Mouse (Mus musculus) E14TG2a.4 (cell line): Measurements from ENCODE around the gene Dcaf6.

Experiments used
- H3K27me3 ChIP-seq: 2 replicates; pipeline ENCODE4 v1.6.1; 2014; ENCODE audit warnings: low read length, control low read depth; ENCODE audit not compliant: insufficient read depth
- H3K36me3 ChIP-seq: 2 replicates; pipeline ENCODE4 v1.6.1; 2014; ENCODE audit warnings: low read length, control low read depth; ENCODE audit not compliant: insufficient read depth
- H3K4me1 ChIP-seq: replicated peaks from 2 replicates; pipeline ENCODE4 v1.6.1; 2014; ENCODE audit warnings: low read depth, low read length, control low read depth
- H3K4me3 ChIP-seq: replicated peaks from 2 replicates; pipeline ENCODE4 v1.5.1; 2014; ENCODE audit warnings: mild to moderate bottlenecking, low read length
- H3K9me3 ChIP-seq: 2 replicates; pipeline ENCODE4 v1.6.1; 2014; ENCODE audit warnings: low read length, control low read depth
- CTCF ChIP-seq: conservative IDR thresholded peaks from 2 replicates; pipeline ENCODE4 v1.5.1; 2014; ENCODE audit warnings: low read length
- NANOG ChIP-seq: IDR thresholded peaks from 2 replicates; pipeline ENCODE4 v1.6.1; 2014; ENCODE audit warnings: borderline replicate concordance, low read length, mixed read lengths
- POU5F1 ChIP-seq: IDR thresholded peaks from 2 replicates; pipeline ENCODE4 v1.6.1; 2014; ENCODE audit warnings: low read length, borderline replicate concordance

Gene Dcaf6

DNA sequence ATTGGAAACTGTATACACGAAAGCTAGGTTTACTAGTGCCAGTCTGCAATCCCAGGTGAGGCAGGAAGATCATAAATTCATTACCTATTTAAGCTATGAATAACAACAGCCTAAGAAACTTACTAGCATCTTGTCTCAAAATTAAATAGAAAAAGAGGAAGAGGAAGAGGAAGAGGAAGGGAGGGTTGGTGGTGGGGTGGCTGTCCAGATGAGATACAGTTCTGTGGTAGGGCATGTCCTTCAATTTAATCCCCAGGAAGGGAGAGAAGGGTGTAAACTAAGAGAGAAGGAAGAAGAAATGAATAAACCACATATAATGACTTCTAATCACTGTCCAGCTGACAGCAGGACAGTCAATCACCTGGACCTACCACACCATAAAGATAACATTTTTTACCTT is 67.2 kb downstream of the Dcaf6 start:
- no peaks in the 10 kb centered on the region for H3K27me3 ChIP-seq

DNA sequence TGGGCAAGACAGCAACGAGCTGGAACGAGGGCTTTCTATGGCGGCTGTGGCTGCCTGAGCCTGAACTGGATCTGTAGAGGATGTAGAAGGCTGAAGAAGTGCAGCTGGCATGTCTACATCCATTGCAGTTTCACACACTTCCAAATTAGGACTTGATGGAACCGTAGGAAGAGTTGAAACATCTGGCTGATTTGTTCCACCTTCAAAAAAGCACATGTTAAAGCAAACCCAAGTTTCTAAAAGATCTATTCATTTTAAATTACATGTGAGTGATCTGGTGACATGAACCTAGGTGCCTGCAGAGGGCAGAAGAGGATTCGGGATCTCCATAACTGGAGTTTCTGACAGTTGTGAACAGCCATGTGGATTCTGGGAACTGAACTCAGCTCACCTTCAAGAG is 71.6 kb downstream of the Dcaf6 start:
- Histone ChIP-seq H3K4me1 (no peaks in the 10 kb centered on the region), H3K27me3 (no peaks in the 10 kb centered on the region), H3K36me3 (peaks cover 6% of the 10 kb centered on the region; the same call in 1 of the 2 replicates), H3K4me3 (no peak overlapping the region), H3K9me3 (no peaks in the 10 kb centered on the region)
- TF ChIP-seq POU5F1 (no peak), NANOG (no peak), CTCF (no peak)

More for the DNA sequence above, 67.2 kb downstream of the Dcaf6 start:
- Histone ChIP-seq H3K4me1 (peaks cover 6% of the 10 kb centered on the region; the same call in 1 of the 2 replicates), H3K36me3 (peaks cover 3% of the 10 kb centered on the region; the same call in 1 of the 2 replicates), H3K9me3 (no peaks in the 10 kb centered on the region), H3K4me3 (no peak overlapping the region)
- TF ChIP-seq CTCF (no peak), POU5F1 (no peak), NANOG (no peak)

DNA sequence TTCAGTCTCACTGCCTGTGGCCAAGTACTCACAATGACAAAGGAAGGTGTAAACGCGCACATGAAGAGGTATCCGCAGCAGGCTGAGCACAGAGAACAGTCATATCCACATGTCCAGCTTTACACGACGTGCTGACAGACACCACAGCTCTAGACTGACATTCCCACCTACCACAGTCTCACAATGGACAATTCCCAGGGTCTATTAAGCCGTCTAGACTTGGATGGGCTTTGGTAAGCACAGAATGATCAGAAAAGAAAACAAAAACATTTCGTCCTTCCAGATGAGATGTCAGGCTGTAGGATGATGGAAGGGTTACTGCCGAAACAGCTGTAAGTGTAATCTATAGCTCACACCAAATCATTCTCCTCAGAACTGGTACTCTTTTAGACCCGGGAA is 73.8 kb downstream of the Dcaf6 start:
- TF ChIP-seq POU5F1 (no peak), NANOG (no peak), CTCF (no peak)
- H3K9me3 ChIP-seq, result no peaks in the 10 kb centered on the region
- H3K4me1 ChIP-seq, result no peaks in the 10 kb centered on the region
- no peak overlapping the region for H3K4me3 ChIP-seq
- H3K36me3 ChIP-seq, result peaks cover 6% of the 10 kb centered on the region; the same call in 1 of the 2 replicates
- H3K27me3 ChIP-seq, result no peaks in the 10 kb centered on the region

DNA sequence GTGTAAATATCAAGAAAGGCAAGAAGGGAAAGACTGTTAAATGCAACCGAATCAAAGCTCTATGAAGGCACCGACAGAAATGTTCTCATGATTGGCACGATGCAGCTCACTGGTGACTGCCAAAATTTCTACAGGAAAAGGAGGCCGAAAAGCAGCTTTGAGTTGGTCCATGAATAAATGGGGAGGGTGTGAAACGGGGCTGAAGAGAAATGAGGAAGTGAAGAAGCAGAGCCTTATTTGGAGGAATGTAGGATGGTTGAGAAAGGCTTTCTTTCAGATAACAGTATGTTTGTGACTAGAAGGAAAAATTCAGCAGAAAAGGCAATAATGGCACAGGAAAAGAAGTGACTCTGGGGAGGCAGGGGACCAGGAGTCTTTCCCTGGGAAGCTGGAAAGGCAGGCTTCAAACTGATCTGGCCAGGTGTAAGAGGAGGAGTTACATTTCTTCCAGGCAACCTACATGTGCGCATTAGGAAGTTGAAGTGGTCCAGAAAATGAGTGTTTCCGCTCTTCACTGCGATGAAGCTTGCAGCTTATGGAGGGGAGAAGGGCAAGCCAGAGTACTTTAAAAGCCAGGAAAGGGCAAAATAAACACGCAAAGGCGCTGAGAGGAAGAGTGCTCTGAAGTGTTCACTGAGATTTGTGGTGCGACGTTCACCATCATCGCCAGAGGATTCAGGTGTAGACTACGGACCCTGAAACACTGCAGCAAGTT is 74.3 kb downstream of the Dcaf6 start:
- Histone ChIP-seq H3K4me3 (no peak overlapping the region), H3K9me3 (no peaks in the 10 kb centered on the region), H3K27me3 (no peaks in the 10 kb centered on the region), H3K36me3 (peaks cover 6% of the 10 kb centered on the region; the same call in 1 of the 2 replicates), H3K4me1 (no peaks in the 10 kb centered on the region)
- TF ChIP-seq POU5F1 (no peak), NANOG (no peak), CTCF (no peak)

DNA sequence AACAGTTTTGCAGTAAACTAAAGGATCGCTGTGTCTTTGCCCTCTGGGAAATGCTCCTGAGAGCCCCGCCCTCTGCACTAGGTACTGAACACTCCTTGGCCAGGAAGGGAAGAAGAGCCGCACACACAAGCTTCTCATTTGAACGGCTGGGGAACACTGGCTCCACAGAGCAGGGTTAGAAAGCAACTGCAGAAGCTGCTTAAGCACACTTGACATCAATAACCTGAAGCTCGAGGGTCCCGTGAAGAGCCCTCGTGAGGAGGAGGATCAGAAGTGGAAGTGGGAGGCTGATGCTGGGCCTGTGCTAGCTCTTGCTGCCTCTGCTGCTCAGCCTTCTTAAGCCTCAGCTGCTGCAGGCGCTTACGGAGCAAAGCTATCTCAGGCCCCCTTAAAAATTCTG is 86.4 kb downstream of the Dcaf6 start:
- no peak overlapping the region for H3K4me3 ChIP-seq
- H3K27me3 ChIP-seq, result no peaks in the 10 kb centered on the region
- H3K36me3 ChIP-seq, result no peaks in the 10 kb centered on the region
- H3K4me1 ChIP-seq, result peaks cover 2% of the 10 kb centered on the region; the same call in 1 of the 2 replicates
- H3K9me3 ChIP-seq, result no peaks in the 10 kb centered on the region
- TF ChIP-seq CTCF (no peak), NANOG (no peak), POU5F1 (no peak)

DNA sequence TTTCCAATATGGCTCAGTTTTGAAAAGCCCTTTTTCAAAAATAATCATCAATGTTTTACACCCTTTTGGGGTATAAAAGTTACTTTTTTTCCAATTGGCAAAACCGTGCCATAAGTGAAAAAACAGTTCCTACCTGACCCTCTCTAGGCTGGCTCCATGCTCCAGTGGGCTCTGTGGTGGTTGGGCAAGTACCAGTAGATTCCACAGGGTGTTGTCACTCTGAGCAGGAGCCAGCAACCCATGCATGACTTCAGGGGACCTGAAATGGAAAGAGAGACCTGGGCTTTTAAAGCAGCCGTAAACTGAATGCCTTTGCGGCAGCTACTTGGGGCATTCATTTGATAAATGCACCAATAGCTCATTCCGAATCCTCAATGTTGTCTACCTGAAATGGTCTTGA is 89.3 kb downstream of the Dcaf6 start:
- Histone ChIP-seq H3K27me3 (no peaks in the 10 kb centered on the region), H3K4me3 (no peak overlapping the region), H3K4me1 (peaks cover 2% of the 10 kb centered on the region; the same call in 1 of the 2 replicates), H3K9me3 (no peaks in the 10 kb centered on the region), H3K36me3 (no peaks in the 10 kb centered on the region)
- TF ChIP-seq POU5F1, result no peak
- no peak for TF ChIP-seq CTCF
- TF ChIP-seq NANOG, result no peak

DNA sequence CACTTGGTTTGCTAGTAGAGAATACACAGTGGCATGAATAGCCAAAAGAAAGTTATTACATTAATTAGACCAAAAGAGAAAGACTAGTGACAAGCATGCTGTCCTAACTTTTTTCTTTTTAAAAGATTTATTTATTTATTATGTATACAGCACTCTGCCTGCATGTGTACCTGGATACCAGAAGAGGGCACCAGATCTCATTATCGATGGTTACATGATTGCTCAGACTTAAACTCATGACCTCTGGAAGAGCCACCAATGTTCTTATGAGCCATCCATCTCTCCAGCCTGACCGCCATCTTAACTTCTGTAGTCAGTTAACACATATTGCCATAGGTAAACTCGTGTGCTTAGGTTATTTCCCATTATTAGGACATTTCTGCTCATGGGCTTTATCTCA is 95.2 kb downstream of the Dcaf6 start:
- H3K36me3 ChIP-seq, result no peaks in the 10 kb centered on the region
- H3K27me3 ChIP-seq, result no peaks in the 10 kb centered on the region
- no peak overlapping the region for H3K4me3 ChIP-seq
- TF ChIP-seq NANOG (no peak), CTCF (peak; percentile 47)
- H3K9me3 ChIP-seq, result no peaks in the 10 kb centered on the region
- H3K4me1 ChIP-seq, result no peaks in the 10 kb centered on the region

DNA sequence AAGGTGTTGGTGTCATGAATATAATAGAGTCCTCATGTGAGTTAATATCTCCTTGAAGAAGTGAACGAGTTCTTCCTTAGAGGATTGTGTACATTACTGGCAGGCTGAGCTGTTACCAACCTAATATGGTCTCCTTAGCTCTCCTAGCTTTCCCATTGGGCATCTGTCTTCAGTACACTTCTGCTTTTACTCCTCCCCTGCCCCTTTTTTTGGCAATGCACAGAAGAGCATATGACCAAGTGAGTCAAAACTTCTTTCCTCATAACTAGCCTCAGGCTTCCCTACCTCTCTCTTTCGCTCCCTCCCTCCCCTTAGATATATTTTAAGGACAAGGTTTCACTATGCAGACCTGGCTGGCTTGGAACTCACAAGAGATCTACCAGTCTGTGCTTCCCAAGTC is 97.0 kb downstream of the Dcaf6 start:
- TF ChIP-seq POU5F1, result no peak
- TF ChIP-seq NANOG, result no peak
- TF ChIP-seq CTCF, result no peak
- no peak overlapping the region for H3K4me3 ChIP-seq
- no peaks in the 10 kb centered on the region for H3K27me3 ChIP-seq
- no peaks in the 10 kb centered on the region for H3K4me1 ChIP-seq
- H3K36me3 ChIP-seq, result no peaks in the 10 kb centered on the region
- H3K9me3 ChIP-seq, result no peaks in the 10 kb centered on the region

DNA sequence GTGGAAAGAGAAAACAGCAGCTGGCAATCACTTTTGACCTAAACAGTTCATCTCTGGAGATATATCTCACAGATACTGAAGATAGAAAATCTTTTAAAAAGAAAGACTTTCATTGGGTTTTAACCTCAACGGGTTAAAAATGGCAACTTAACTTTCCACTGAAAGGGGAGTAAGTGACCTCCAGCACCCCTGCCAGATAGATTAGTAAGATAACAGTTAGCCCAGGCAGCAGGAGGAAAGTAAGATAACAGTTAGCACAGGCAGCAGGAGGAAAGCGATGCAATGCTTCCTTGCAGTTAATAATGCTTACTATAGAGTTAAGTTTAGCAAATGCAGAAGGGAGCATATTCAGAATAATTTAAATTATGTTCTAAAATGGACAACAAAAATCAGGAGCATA is 103.9 kb downstream of the Dcaf6 start:
- no peaks in the 10 kb centered on the region for H3K9me3 ChIP-seq
- no peaks in the 10 kb centered on the region for H3K4me1 ChIP-seq
- TF ChIP-seq CTCF (no peak), POU5F1 (no peak), NANOG (no peak)
- H3K36me3 ChIP-seq, result no peaks in the 10 kb centered on the region
- no peak overlapping the region for H3K4me3 ChIP-seq
- no peaks in the 10 kb centered on the region for H3K27me3 ChIP-seq
